ENCODE assay signal across 26 mouse cellular contexts in the genomic region with DNA sequence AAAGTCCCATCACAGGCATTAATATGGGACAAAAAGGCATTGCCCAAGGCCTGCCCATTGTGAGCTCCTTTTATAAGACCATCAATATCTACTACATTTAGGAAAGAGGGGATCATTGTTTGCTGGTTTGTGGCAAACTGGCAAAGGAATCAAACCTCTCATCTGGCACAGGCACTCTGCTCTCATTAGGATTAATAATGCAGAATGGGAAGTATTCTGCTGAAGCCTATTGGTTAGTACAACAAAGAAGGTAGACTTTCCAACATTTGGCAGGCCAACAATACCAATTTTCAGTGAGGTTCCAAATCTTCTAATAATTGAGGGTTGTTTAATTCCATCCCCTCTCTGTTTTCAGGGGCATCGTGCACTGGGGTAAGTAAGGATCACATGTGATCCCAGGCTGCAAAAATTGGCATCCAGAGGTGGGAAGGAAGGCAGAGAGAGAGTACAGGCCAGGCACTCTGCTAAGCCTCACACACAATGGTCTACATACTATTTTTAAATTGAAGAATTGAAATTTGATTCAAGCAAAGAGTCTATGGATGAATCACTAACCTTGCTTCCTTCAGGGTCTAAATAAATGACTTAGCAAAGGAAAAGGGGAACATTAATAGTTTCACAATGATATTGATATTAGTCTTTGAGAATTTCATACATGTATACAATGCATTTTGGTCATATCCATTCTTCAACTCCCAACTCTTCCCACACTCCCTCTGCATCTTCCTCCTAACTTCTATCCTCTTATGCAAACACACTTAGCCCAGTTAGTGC.
"Had no signal": no experiment of that assay in that cellular context is flagged by ENCODE, and none has a peak within 500 bp of the region (broad histone marks: within the 10 kb centered on the region; RNA-seq: fewer than 3 reads in every experiment).

No protein-coding gene starts in this region.

- H3K27ac ChIP-seq: heart, adult 2 months; heart, embryonic 13.5 days; heart, embryonic 15.5 days; hindbrain, embryonic 13.5 days; hindbrain, embryonic 15.5 days; hindbrain, postnatal 0 days; kidney, embryonic 15.5 days; kidney, postnatal 0 days; limb, embryonic 13.5 days; limb, embryonic 15.5 days; liver, embryonic 12.5 days; liver, embryonic 14.5 days had no signal

- H3K27me3 ChIP-seq: heart, embryonic 13.5 days; heart, embryonic 15.5 days; hindbrain, embryonic 13.5 days; hindbrain, embryonic 15.5 days; kidney, embryonic 15.5 days; limb, embryonic 13.5 days; limb, embryonic 15.5 days; liver, embryonic 12.5 days had no signal

- H3K4me2 ChIP-seq: heart, embryonic 11.5 days; heart, embryonic 13.5 days; heart, embryonic 15.5 days; hindbrain, embryonic 13.5 days; hindbrain, embryonic 15.5 days; kidney, embryonic 15.5 days; limb, embryonic 13.5 days; limb, embryonic 15.5 days; liver, embryonic 12.5 days had no signal

- H3K9me3 ChIP-seq: heart, embryonic 13.5 days; heart, embryonic 15.5 days; hindbrain, embryonic 13.5 days; hindbrain, embryonic 15.5 days; kidney, embryonic 15.5 days; limb, embryonic 13.5 days; limb, embryonic 15.5 days; liver, embryonic 12.5 days had no signal

- H3K36me3 ChIP-seq: heart, embryonic 13.5 days; heart, embryonic 15.5 days; hindbrain, embryonic 13.5 days; hindbrain, embryonic 15.5 days; kidney, embryonic 15.5 days; limb, embryonic 13.5 days; limb, embryonic 15.5 days; liver, embryonic 12.5 days had no signal

- H3K4me1 ChIP-seq: heart, embryonic 13.5 days; heart, embryonic 15.5 days; hindbrain, embryonic 13.5 days; hindbrain, embryonic 15.5 days; kidney, embryonic 15.5 days; limb, embryonic 13.5 days; limb, embryonic 15.5 days; liver, embryonic 12.5 days had no signal

- ATAC-seq: hindbrain, postnatal 0 days; intestine, embryonic 16.5 days; liver, embryonic 12.5 days had no signal

- DNase-seq: gastrocnemius, postnatal 25 days; heart, adult 11 months; heart, adult 2 months; heart, postnatal 14 days; heart, postnatal 36 days; kidney, adult 11 months; kidney, adult 2 months; kidney, adult 9 months; kidney, postnatal 14 days; kidney, postnatal 36 days; layer of hippocampus, adult 9-11 months; layer of hippocampus, postnatal 36 days; left cerebral cortex, postnatal 4 days had no signal

- H3K9ac ChIP-seq: heart, embryonic 13.5 days; heart, embryonic 15.5 days; hindbrain, embryonic 13.5 days; hindbrain, embryonic 15.5 days; kidney, embryonic 15.5 days; limb, embryonic 13.5 days; limb, embryonic 15.5 days; liver, embryonic 12.5 days; liver, embryonic 14.5 days had no signal

- H3K4me3 ChIP-seq: heart, adult 2 months; heart, embryonic 13.5 days; heart, embryonic 15.5 days; hindbrain, embryonic 13.5 days; hindbrain, embryonic 15.5 days; kidney, embryonic 15.5 days; limb, embryonic 13.5 days; limb, embryonic 15.5 days; liver, embryonic 12.5 days had no signal
